Mouse (Mus musculus) MEL (cell line): ENCODE results near the gene Retreg1.

ENCODE experiments used
- CTCF ChIP-seq, 3 experiments: IDR thresholded peaks in 2 of 3; conservative IDR thresholded peaks in 1 of 3; 2 replicates each; pipeline ENCODE4 v1.5.1; 2011 to 2012; ENCODE audit warnings: low read length in 3 of 3, low read depth in 2 of 3, mild to moderate bottlenecking in 2 of 3, improper control_type of control experiment in 1 of 3, inconsistent platforms in 1 of 3, mixed read lengths in 1 of 3, moderate library complexity in 1 of 3; ENCODE audit not compliant: control insufficient read depth in 1 of 3, insufficient read depth in 1 of 3, poor library complexity in 1 of 3, severe bottlenecking in 1 of 3
- E2F4 ChIP-seq: IDR thresholded peaks from 2 replicates; pipeline ENCODE4 v1.6.1; 2011; ENCODE audit warnings: low read depth, low read length, improper control_type of control experiment, borderline replicate concordance
- ELF1 ChIP-seq: IDR thresholded peaks from 2 replicates; pipeline ENCODE4 v1.6.1; 2014; ENCODE audit warnings: low read depth, mild to moderate bottlenecking, inconsistent platforms, low read length, improper control_type of control experiment, moderate library complexity
- GATA1 ChIP-seq: IDR thresholded peaks from 2 replicates; pipeline ENCODE4 v1.6.1; 2011; ENCODE audit warnings: low read depth, low read length, improper control_type of control experiment
- MYC ChIP-seq: IDR thresholded peaks from 2 replicates; pipeline ENCODE4 v1.6.1; 2011; ENCODE audit warnings: low read depth, mild to moderate bottlenecking, low read length, improper control_type of control experiment, moderate library complexity
- POLR2AphosphoS5 ChIP-seq: IDR thresholded peaks from 2 replicates; pipeline ENCODE4 v1.6.1; 2012; ENCODE audit warnings: low read depth, borderline replicate concordance, mild to moderate bottlenecking, inconsistent platforms, low read length, moderate library complexity, mixed read lengths

- TF ChIP-seq E2F4 = no peak
- TF ChIP-seq ELF1 = no peak
- TF ChIP-seq GATA1 = no peak
- no peak for TF ChIP-seq CTCF (IDR thresholded peaks at IDR 0.05 in 2 of 3, conservative IDR thresholded peaks at IDR 0.05 in 1 of 3; ENCODE audit: control insufficient read depth in 1 of 3, insufficient read depth in 1 of 3, low read depth in 2 of 3, low read length in 3 of 3, poor library complexity in 1 of 3, severe bottlenecking in 1 of 3)
- no peak for TF ChIP-seq POLR2AphosphoS5
- TF ChIP-seq MYC = no peak
Observed at GRCm38 (mm10) chr15:25828464-25828863, 14.5 kb upstream of the Retreg1 start.
